ENCODE assay signal across 8 mouse cellular contexts in the genomic region with DNA sequence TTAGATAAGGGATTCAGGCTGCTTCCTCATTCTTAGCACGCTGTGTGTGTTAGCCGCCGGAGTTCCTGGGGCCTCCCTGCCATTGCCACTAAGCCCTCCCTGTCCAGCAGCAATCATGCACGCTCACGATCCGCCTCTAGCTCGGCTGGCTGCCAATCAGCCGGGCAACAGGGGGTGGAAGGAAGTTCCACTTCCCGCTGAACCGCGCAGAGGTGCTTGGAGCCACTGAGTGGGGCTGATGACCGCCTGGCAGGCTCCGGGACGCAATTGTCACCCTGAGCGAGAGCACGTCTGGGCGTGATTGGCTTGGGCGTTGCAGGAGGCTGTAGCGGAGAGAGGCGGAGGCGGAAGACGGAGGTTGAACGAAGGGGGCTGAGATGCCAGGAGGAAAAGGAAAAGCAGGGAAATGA. TPM values are rescaled to one million over a fixed set of nuclear protein-coding genes. Genes with fewer than 3 reads are reported as not detected.
DNase-seq lines count a peak whose midpoint lies in the region; ATAC-seq and TF ChIP-seq lines count a peak whose summit lies in the region.

No protein-coding gene starts in this region.

- peak overlapping the region; percentile 56 for H3K27ac ChIP-seq in embryonic facial prominence, embryonic 15.5 days (replicated peaks)
- peak overlapping the region; percentile 87 for H3K27ac ChIP-seq in heart, embryonic 10.5 days
- peak overlapping the region; percentile 9; the same call in 1 of the 2 replicates for H3K27ac ChIP-seq in kidney, embryonic 14.5 days (ENCODE audit: low read depth, low read length)
- no peak overlapping the region for H3K27ac ChIP-seq in limb, embryonic 13.5 days
- H3K27ac ChIP-seq in midbrain, embryonic 14.5 days (replicated peaks; ENCODE audit: low read depth, low read length) = peak overlapping the region; percentile 23
- H3K27ac ChIP-seq in spleen, adult 2 months (ENCODE audit: insufficient read depth, low read length) = no peak overlapping the region

- WGBS in embryonic facial prominence, embryonic 15.5 days = under 1% methylated on average over 23 of the region's 23 CpGs
- under 1% methylated on average over 23 of the region's 23 CpGs for WGBS in heart, embryonic 10.5 days
- WGBS in kidney, embryonic 14.5 days = under 1% methylated on average over 23 of the region's 23 CpGs
- WGBS in limb, embryonic 13.5 days = under 1% methylated on average over 23 of the region's 23 CpGs
- under 1% methylated on average over 23 of the region's 23 CpGs for WGBS in midbrain, embryonic 14.5 days
- under 1% methylated on average over 23 of the region's 23 CpGs for WGBS in spleen, adult 2 months

- peak; percentile 86 for DNase-seq in brain, adult 2 months (ENCODE audit: low read depth, low spot score)
- DNase-seq in heart, embryonic 10.5 days (ENCODE audit: low spot score) = peak; percentile 96
- DNase-seq in midbrain, embryonic 14.5 days = peak; percentile 88
- DNase-seq in spleen, adult 2 months (ENCODE audit: low read depth in 1 of 2, low spot score in 2 of 2) = peak in 1 of 2 experiments; percentile 24
- no peak for DNase-seq in MN1 (ENCODE audit: low spot score)

- 0 out of 2 replicates have a peak, but pooled peaks cover 2% of the 10 kb centered on the region for H3K27me3 ChIP-seq in embryonic facial prominence, embryonic 15.5 days
- peaks cover 8% of the 10 kb centered on the region; the same call in 1 of the 2 replicates for H3K27me3 ChIP-seq in heart, embryonic 10.5 days (ENCODE audit: insufficient read depth, poor library complexity, severe bottlenecking)
- no peaks in the 10 kb centered on the region for H3K27me3 ChIP-seq in kidney, embryonic 14.5 days (ENCODE audit: control insufficient read depth, insufficient read depth, low read length)
- H3K27me3 ChIP-seq in limb, embryonic 13.5 days = peaks cover 22% of the 10 kb centered on the region
- no peaks in the 10 kb centered on the region for H3K27me3 ChIP-seq in midbrain, embryonic 14.5 days (ENCODE audit: control insufficient read depth, insufficient read depth, low read length)
- H3K27me3 ChIP-seq in spleen, adult 2 months (ENCODE audit: control insufficient read depth, insufficient read depth, low read length) = peaks cover 3% of the 10 kb centered on the region; the same call in 1 of the 2 replicates

- no peak for TF ChIP-seq POLR2A in spleen, adult 2 months (IDR thresholded peaks at IDR 0.05; ENCODE audit: low read depth, low read length)

- H3K4me1 ChIP-seq in embryonic facial prominence, embryonic 15.5 days = peaks cover 12% of the 10 kb centered on the region
- H3K4me1 ChIP-seq in heart, embryonic 10.5 days = peaks cover 22% of the 10 kb centered on the region
- H3K4me1 ChIP-seq in kidney, embryonic 14.5 days (ENCODE audit: control insufficient read depth, insufficient read depth, low read length) = peaks cover 15% of the 10 kb centered on the region; the same call in 1 of the 2 replicates
- peaks cover 12% of the 10 kb centered on the region; the same call in 1 of the 2 replicates for H3K4me1 ChIP-seq in limb, embryonic 13.5 days
- H3K4me1 ChIP-seq in midbrain, embryonic 14.5 days (ENCODE audit: control insufficient read depth, insufficient read depth, low read length) = peaks cover 8% of the 10 kb centered on the region
- no peaks in the 10 kb centered on the region for H3K4me1 ChIP-seq in spleen, adult 2 months (ENCODE audit: control insufficient read depth, insufficient read depth, insufficient read length)

- H3K4me2 ChIP-seq in embryonic facial prominence, embryonic 15.5 days (replicated peaks) = peak overlapping the region; percentile 62
- H3K4me2 ChIP-seq in kidney, embryonic 14.5 days (replicated peaks; ENCODE audit: low read depth, low read length) = peak overlapping the region; percentile 72
- peak overlapping the region; percentile 84 for H3K4me2 ChIP-seq in limb, embryonic 13.5 days (replicated peaks)
- peak overlapping the region; percentile 66 for H3K4me2 ChIP-seq in midbrain, embryonic 14.5 days (ENCODE audit: low read length)

- H3K4me3 ChIP-seq in embryonic facial prominence, embryonic 15.5 days (replicated peaks) = peak overlapping the region; percentile 49
- peak overlapping the region; percentile 61 for H3K4me3 ChIP-seq in heart, embryonic 10.5 days
- peak overlapping the region; percentile 42 for H3K4me3 ChIP-seq in kidney, embryonic 14.5 days (ENCODE audit: low read length)
- peak overlapping the region; percentile 55 for H3K4me3 ChIP-seq in limb, embryonic 13.5 days
- H3K4me3 ChIP-seq in midbrain, embryonic 14.5 days (replicated peaks; ENCODE audit: low read depth, low read length) = peak overlapping the region; percentile 35
- peak overlapping the region; percentile 31; the same call in 1 of the 2 replicates for H3K4me3 ChIP-seq in spleen, adult 2 months (ENCODE audit: extremely low read depth, insufficient read depth, insufficient read length)

- TF ChIP-seq CTCF in spleen, adult 2 months (IDR thresholded peaks at IDR 0.05; ENCODE audit: extremely low read depth, insufficient read depth, insufficient read length, insufficient replicate concordance) = no peak

- H3K9me3 ChIP-seq in embryonic facial prominence, embryonic 15.5 days (replicated peaks) = no peaks in the 10 kb centered on the region
- 0 out of 2 replicates have a peak, but pooled peaks cover 5% of the 10 kb centered on the region for H3K9me3 ChIP-seq in heart, embryonic 10.5 days
- H3K9me3 ChIP-seq in kidney, embryonic 14.5 days (ENCODE audit: control insufficient read depth, low read length) = 0 out of 2 replicates have a peak, but pooled peaks cover 5% of the 10 kb centered on the region
- peaks cover 8% of the 10 kb centered on the region; the same call in 1 of the 2 replicates for H3K9me3 ChIP-seq in limb, embryonic 13.5 days
- no peaks in the 10 kb centered on the region for H3K9me3 ChIP-seq in midbrain, embryonic 14.5 days (ENCODE audit: control insufficient read depth, low read length)

- H3K36me3 ChIP-seq in embryonic facial prominence, embryonic 15.5 days = no peaks in the 10 kb centered on the region
- no peaks in the 10 kb centered on the region for H3K36me3 ChIP-seq in heart, embryonic 10.5 days
- H3K36me3 ChIP-seq in kidney, embryonic 14.5 days (ENCODE audit: control insufficient read depth, insufficient read depth, low read length) = no peaks in the 10 kb centered on the region
- no peaks in the 10 kb centered on the region for H3K36me3 ChIP-seq in limb, embryonic 13.5 days
- no peaks in the 10 kb centered on the region for H3K36me3 ChIP-seq in midbrain, embryonic 14.5 days (ENCODE audit: control insufficient read depth, insufficient read depth, low read length)
- H3K36me3 ChIP-seq in spleen, adult 2 months (ENCODE audit: control insufficient read depth, insufficient read depth, low read length) = no peaks in the 10 kb centered on the region

- peak; percentile 81 for ATAC-seq in embryonic facial prominence, embryonic 15.5 days (ENCODE audit: insufficient number of reproducible peaks, low FRiP score, low TSS enrichment, low read depth)
- peak; percentile 88 for ATAC-seq in kidney, embryonic 14.5 days (ENCODE audit: low FRiP score, low TSS enrichment)
- ATAC-seq in limb, embryonic 13.5 days (ENCODE audit: low FRiP score, low read depth) = peak; percentile 74
- peak; percentile 82 for ATAC-seq in midbrain, embryonic 14.5 days (ENCODE audit: low FRiP score, low TSS enrichment)

- H3K9ac ChIP-seq in embryonic facial prominence, embryonic 15.5 days = 0 out of 2 replicates have a peak overlapping the region, but pooled peaks have one; percentile 23
- peak overlapping the region; percentile 52; the same call in 1 of the 2 replicates for H3K9ac ChIP-seq in kidney, embryonic 14.5 days (ENCODE audit: low read depth, low read length)
- H3K9ac ChIP-seq in limb, embryonic 13.5 days = peak overlapping the region; percentile 75
- peak overlapping the region; percentile 41 for H3K9ac ChIP-seq in midbrain, embryonic 14.5 days (replicated peaks; ENCODE audit: low read length)

RNA-seq across cellular contexts. Expression of a gene that starts 5.0 kb away (rescaled TPM):
- 4.1 TPM in 2 replicates for polyA plus RNA-seq in embryonic facial prominence, embryonic 15.5 days (2015; fragmentation: Nextera tagmentation; extraction: Ambion mirVana)
- 1.5 and 2.5 TPM in 2 replicates for polyA plus RNA-seq in heart, embryonic 10.5 days (2016; fragmentation: Nextera tagmentation; extraction: Ambion mirVana)
- polyA plus RNA-seq in kidney, embryonic 14.5 days (2014; fragmentation: Nextera tagmentation; extraction: Ambion mirVana) = 1.8 and 2.1 TPM in 2 replicates
- 1.8 and 2.2 TPM in 2 replicates for polyA plus RNA-seq in limb, embryonic 13.5 days (2015; fragmentation: Nextera tagmentation; extraction: Ambion mirVana)
- 9.3 and 9.5 TPM in 2 replicates for polyA plus RNA-seq in midbrain, embryonic 14.5 days (2014; fragmentation: Nextera tagmentation; extraction: Ambion mirVana)
- 0.27 and 0.40 TPM in 2 replicates for polyA plus RNA-seq in spleen, adult 2 months (2012; rRNA removed)

Comparison
In these comparisons a context has a peak if more than half of its experiments do, and no peak if none do; other contexts are left out.
1. H3K27ac ChIP-seq: peak in embryonic facial prominence, embryonic 15.5 days (single experiment), heart, embryonic 10.5 days (single experiment), kidney, embryonic 14.5 days (single experiment) and midbrain, embryonic 14.5 days (single experiment); none in limb, embryonic 13.5 days (single experiment) and spleen, adult 2 months (single experiment).
2. H3K9ac ChIP-seq: peak in every context shown above with its lines; median percentile 75 in limb, embryonic 13.5 days; 52 in kidney, embryonic 14.5 days; 41 in midbrain, embryonic 14.5 days; 23 in embryonic facial prominence, embryonic 15.5 days.
3. Peak in every context shown above with its lines, with median percentiles within 50 percentile points of each other: ATAC-seq, H3K4me2 ChIP-seq and H3K4me3 ChIP-seq.